Mouse (Mus musculus): ENCODE data around the gene Mrps27.
A peak's percentile ranks its signal among the peaks of the same experiment; 100 is the strongest.
"Not testable (repeated sequence)": the region's sequence is repeated elsewhere in the genome, so short reads cannot be mapped to it uniquely, and the experiment has no call there.

Mrps27 gene

GRCm38 (mm10) chr13:99344599-99345575 lies at the start of gene Mrps27, which contains the start of gene Ptcd2:
Gene Mrps27 (plus strand): TSS chr13:99344786.
Gene Ptcd2 (minus strand): TSS chr13:99344705.
- DNase-seq (ENCODE audit: low spot score), result peak; percentile 97

- no peak for DNase-seq (ENCODE audit: low spot score)
Measured at GRCm38 (mm10) chr13:99299921-99300320, 44.7 kb upstream of the Mrps27 start.

GRCm38 (mm10) chr13:99303846-99304245 lies 40.7 kb upstream of the Mrps27 start:
- no peak for DNase-seq (ENCODE audit: low spot score)

- no peak for DNase-seq (ENCODE audit: low spot score)
Measured at GRCm38 (mm10) chr13:99304365-99304764, 40.2 kb upstream of the Mrps27 start.

GRCm38 (mm10) chr13:99305186-99305585 lies 39.4 kb upstream of the Mrps27 start:
- no peak for DNase-seq (ENCODE audit: low spot score)

- DNase-seq (ENCODE audit: low spot score), result no peak
Measured at GRCm38 (mm10) chr13:99306164-99306563, 38.4 kb upstream of the Mrps27 start.

- DNase-seq (ENCODE audit: low spot score), result no peak
Measured at GRCm38 (mm10) chr13:99307930-99308359, 36.6 kb upstream of the Mrps27 start.

- DNase-seq (ENCODE audit: low spot score), result no peak
Measured at GRCm38 (mm10) chr13:99308393-99308792, 36.2 kb upstream of the Mrps27 start.

- DNase-seq (ENCODE audit: low spot score), result no peak
Measured at GRCm38 (mm10) chr13:99314098-99314497, 30.5 kb upstream of the Mrps27 start.

- no peak for DNase-seq (ENCODE audit: low spot score)
Measured at GRCm38 (mm10) chr13:99314657-99315181, 29.9 kb upstream of the Mrps27 start.

GRCm38 (mm10) chr13:99316366-99316765 lies 28.2 kb upstream of the Mrps27 start:
- no peak for DNase-seq (ENCODE audit: low spot score)

- DNase-seq (ENCODE audit: low spot score), result peak; percentile 45
Measured at GRCm38 (mm10) chr13:99317058-99317457, 27.5 kb upstream of the Mrps27 start.

GRCm38 (mm10) chr13:99320453-99320852 lies 24.1 kb upstream of the Mrps27 start:
- DNase-seq (ENCODE audit: low spot score), result no peak

GRCm38 (mm10) chr13:99322915-99323314 lies 21.7 kb upstream of the Mrps27 start:
- not testable (repeated sequence) for DNase-seq (ENCODE audit: low spot score)

GRCm38 (mm10) chr13:99323632-99324336 lies 20.8 kb upstream of the Mrps27 start:
- no peak for DNase-seq (ENCODE audit: low spot score)

GRCm38 (mm10) chr13:99324337-99324685 lies 20.3 kb upstream of the Mrps27 start:
- not testable (repeated sequence) for DNase-seq (ENCODE audit: low spot score)

GRCm38 (mm10) chr13:99331255-99331654 lies 13.3 kb upstream of the Mrps27 start:
- no peak for DNase-seq (ENCODE audit: low spot score)

- DNase-seq (ENCODE audit: low spot score), result no peak
Measured at GRCm38 (mm10) chr13:99337510-99337909, 7.1 kb upstream of the Mrps27 start.

- no peak for DNase-seq (ENCODE audit: low spot score)
Measured at GRCm38 (mm10) chr13:99341504-99341903, 3.1 kb upstream of the Mrps27 start.

- DNase-seq (ENCODE audit: low spot score), result no peak
Measured at GRCm38 (mm10) chr13:99343876-99344598, 549 bp upstream of the Mrps27 start.

- DNase-seq (ENCODE audit: low spot score), result no peak
Measured at GRCm38 (mm10) chr13:99350009-99350408, 5.4 kb downstream of the Mrps27 start.

GRCm38 (mm10) chr13:99351186-99351585 lies 6.6 kb downstream of the Mrps27 start:
- DNase-seq (ENCODE audit: low spot score), result no peak
